Mouse (Mus musculus): ENCODE measurements around the gene Slc25a47. TPM values are rescaled to one million over a fixed set of nuclear protein-coding genes. Genes with fewer than 3 reads are reported as not detected.

The Slc25a47 gene
- 25.4 and 32.5 TPM in 2 replicates for polyA plus RNA-seq (2015; fragmentation: Nextera tagmentation; extraction: Ambion mirVana)

GRCm38 (mm10) chr12:108835840-108836409 lies at the start of gene Slc25a47, which contains the start of gene Slc25a29:
Gene Slc25a47 (plus strand): TSS chr12:108836046.
Gene Slc25a29 (minus strand): TSS chr12:108835883.
- H3K9ac ChIP-seq (ENCODE audit: low read depth, low read length) = peak within 1 kb of the TSS; percentile 72
- H3K4me2 ChIP-seq (ENCODE audit: low read depth, low read length) = peak within 1 kb of the TSS; percentile 99
- H3K9me3 ChIP-seq (replicated peaks; ENCODE audit: control insufficient read depth, low read length) = no peaks in the 10 kb centered on the region
- H3K4me3 ChIP-seq (ENCODE audit: low read depth, low read length) = peak within 1 kb of the TSS; percentile 69
- under 1% methylated on average over 53 of the region's 53 CpGs for WGBS (ENCODE audit: insufficient replicate concordance)
- peaks cover 3% of the 10 kb centered on the region; the same call in 1 of the 2 replicates for H3K27me3 ChIP-seq (ENCODE audit: control insufficient read depth, insufficient read depth, low read depth, low read length)
- H3K27ac ChIP-seq (ENCODE audit: low read length) = peak within 1 kb of the TSS; percentile 37
- ATAC-seq (ENCODE audit: low read depth) = peak; percentile 99
- H3K4me1 ChIP-seq (ENCODE audit: control insufficient read depth, low read depth, low read length) = peaks cover 21% of the 10 kb centered on the region
- no peaks in the 10 kb centered on the region for H3K36me3 ChIP-seq (ENCODE audit: control insufficient read depth, insufficient read depth)

- ATAC-seq (ENCODE audit: low read depth) = no peak
- H3K36me3 ChIP-seq (ENCODE audit: control insufficient read depth, insufficient read depth) = no peaks in the 10 kb centered on the region
- no peak overlapping the region for H3K27ac ChIP-seq (ENCODE audit: low read length)
- no peaks in the 10 kb centered on the region for H3K27me3 ChIP-seq (ENCODE audit: control insufficient read depth, insufficient read depth, low read depth, low read length)
- no peak overlapping the region for H3K4me3 ChIP-seq (ENCODE audit: low read depth, low read length)
- H3K4me2 ChIP-seq (ENCODE audit: low read depth, low read length) = no peak overlapping the region
- H3K9me3 ChIP-seq (replicated peaks; ENCODE audit: control insufficient read depth, low read length) = no peaks in the 10 kb centered on the region
- H3K4me1 ChIP-seq (ENCODE audit: control insufficient read depth, low read depth, low read length) = peaks cover 33% of the 10 kb centered on the region
- 80% methylated on average over 2 of the region's 2 CpGs for WGBS (ENCODE audit: insufficient replicate concordance)
- no peak overlapping the region for H3K9ac ChIP-seq (ENCODE audit: low read depth, low read length)
These were observed 48.5 kb upstream of the Slc25a47 start for GRCm38 (mm10) chr12:108787329-108787728.

DNA sequence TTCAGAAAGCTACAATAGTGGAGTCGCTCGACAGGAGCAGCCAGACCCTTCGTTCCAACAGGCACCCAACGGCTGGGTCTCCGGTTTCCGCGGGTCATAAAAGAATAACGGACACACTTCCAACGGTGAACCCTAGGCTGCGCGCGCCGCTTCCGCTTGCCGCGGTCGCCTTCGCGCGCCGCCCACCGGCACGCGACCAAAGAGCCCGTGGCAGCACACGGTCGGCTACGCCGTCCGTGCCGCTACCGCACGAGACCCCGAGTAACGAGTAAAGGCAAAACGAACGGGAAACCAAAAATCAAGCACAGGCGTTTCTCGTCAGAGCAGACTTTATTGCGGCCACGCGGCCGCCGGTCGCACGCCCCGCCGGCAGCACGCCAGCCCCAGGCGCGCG lies 43.7 kb upstream of the Slc25a47 start:
- H3K27me3 ChIP-seq (ENCODE audit: control insufficient read depth, insufficient read depth, low read depth, low read length) = no peaks in the 10 kb centered on the region
- peak overlapping the region; percentile 57 for H3K4me2 ChIP-seq (ENCODE audit: low read depth, low read length)
- no peaks in the 10 kb centered on the region for H3K36me3 ChIP-seq (ENCODE audit: control insufficient read depth, insufficient read depth)
- WGBS (ENCODE audit: insufficient replicate concordance) = under 1% methylated on average over 52 of the region's 52 CpGs
- peaks cover 43% of the 10 kb centered on the region for H3K4me1 ChIP-seq (ENCODE audit: control insufficient read depth, low read depth, low read length)
- no peaks in the 10 kb centered on the region for H3K9me3 ChIP-seq (replicated peaks; ENCODE audit: control insufficient read depth, low read length)
- H3K4me3 ChIP-seq (ENCODE audit: low read depth, low read length) = peak overlapping the region; percentile 100
- peak overlapping the region; percentile 91 for H3K9ac ChIP-seq (ENCODE audit: low read depth, low read length)
- ATAC-seq (ENCODE audit: low read depth) = peak; percentile 35
- H3K27ac ChIP-seq (ENCODE audit: low read length) = peak overlapping the region; percentile 98

DNA sequence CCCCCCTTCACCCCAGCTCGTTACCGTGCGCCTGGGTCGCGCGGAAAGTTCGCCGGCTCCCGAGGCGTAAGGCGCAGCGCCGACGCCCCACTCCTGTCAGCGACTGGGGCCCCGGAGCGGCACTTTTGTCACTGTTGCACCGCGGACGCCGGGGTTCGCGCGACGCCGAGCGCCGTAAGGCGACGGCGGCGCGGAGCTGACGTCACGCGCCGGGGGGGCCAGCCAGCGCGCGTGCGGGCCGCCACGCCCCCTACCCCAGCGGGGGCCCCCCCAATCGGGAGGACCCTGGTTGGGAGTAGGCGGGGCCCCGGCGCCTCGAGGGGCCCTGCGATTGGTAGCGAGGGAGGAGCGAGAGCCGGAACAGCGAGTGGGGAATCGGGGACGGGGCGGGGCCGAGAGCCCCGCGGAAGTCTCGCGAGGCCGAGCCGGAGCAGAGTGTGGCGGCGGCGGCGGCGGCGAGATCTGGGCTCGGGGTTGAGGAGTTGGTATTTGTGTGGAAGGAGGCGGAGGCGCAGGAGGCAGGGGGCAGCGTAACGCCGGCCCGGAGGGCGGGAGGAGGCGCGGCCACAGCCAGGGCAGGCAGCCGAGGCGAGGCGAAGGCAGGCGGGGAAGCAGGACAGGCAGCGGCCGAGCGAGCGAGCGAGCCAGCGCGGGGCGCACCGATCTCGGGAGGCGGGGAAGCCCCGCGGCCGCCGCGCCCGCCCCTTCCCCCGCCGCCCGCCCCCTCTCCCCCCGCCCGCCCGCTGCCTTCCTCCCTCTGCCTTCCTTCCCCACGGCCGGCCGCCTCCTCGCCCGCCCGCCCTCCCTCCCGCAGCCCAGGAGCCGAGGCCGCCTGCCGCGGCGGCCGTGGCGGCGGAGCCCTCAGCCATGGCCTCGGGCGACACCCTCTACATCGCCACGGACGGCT lies 43.0 kb upstream of the Slc25a47 start, which contains the start of gene Yy1:
Yy1 (plus strand) TSS at position 428 of the 907 bp plus-strand sequence.
- Histone ChIP-seq H3K27me3 (ENCODE audit: control insufficient read depth, insufficient read depth, low read depth, low read length) (no peaks in the 10 kb centered on the region), H3K9ac (ENCODE audit: low read depth, low read length) (peak within 1 kb of the TSS; percentile 97), H3K27ac (ENCODE audit: low read length) (peak within 1 kb of the TSS; percentile 100), H3K4me1 (ENCODE audit: control insufficient read depth, low read depth, low read length) (peaks cover 42% of the 10 kb centered on the region), H3K9me3 (replicated peaks; ENCODE audit: control insufficient read depth, low read length) (no peaks in the 10 kb centered on the region), H3K4me3 (ENCODE audit: low read depth, low read length) (peak within 1 kb of the TSS; percentile 100), H3K36me3 (ENCODE audit: control insufficient read depth, insufficient read depth) (no peaks in the 10 kb centered on the region), H3K4me2 (ENCODE audit: low read depth, low read length) (peak within 1 kb of the TSS; percentile 60)
- WGBS (ENCODE audit: insufficient replicate concordance) = under 1% methylated on average over 83 of the region's 127 CpGs
- ATAC-seq (ENCODE audit: low read depth) = peak; percentile 82

DNA sequence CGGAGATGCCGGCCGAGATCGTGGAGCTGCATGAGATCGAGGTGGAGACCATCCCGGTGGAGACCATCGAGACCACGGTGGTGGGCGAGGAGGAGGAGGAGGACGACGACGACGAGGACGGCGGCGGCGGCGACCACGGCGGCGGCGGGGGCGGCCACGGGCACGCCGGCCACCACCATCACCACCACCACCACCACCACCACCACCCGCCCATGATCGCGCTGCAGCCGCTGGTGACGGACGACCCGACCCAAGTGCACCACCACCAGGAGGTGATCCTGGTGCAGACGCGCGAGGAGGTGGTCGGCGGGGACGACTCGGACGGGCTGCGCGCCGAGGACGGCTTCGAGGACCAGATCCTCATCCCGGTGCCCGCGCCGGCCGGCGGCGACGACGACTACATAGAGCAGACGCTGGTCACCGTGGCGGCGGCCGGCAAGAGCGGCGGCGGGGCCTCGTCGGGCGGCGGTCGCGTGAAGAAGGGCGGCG lies 42.3 kb upstream of the Slc25a47 start:
- H3K27ac ChIP-seq (ENCODE audit: low read length) = peak overlapping the region; percentile 100
- peak overlapping the region; percentile 60 for H3K4me2 ChIP-seq (ENCODE audit: low read depth, low read length)
- H3K4me3 ChIP-seq (ENCODE audit: low read depth, low read length) = peak overlapping the region; percentile 100
- H3K9ac ChIP-seq (ENCODE audit: low read depth, low read length) = peak overlapping the region; percentile 97
- H3K4me1 ChIP-seq (ENCODE audit: control insufficient read depth, low read depth, low read length) = peaks cover 43% of the 10 kb centered on the region
- no peaks in the 10 kb centered on the region for H3K27me3 ChIP-seq (ENCODE audit: control insufficient read depth, insufficient read depth, low read depth, low read length)
- no peak for ATAC-seq (ENCODE audit: low read depth)
- no peaks in the 10 kb centered on the region for H3K9me3 ChIP-seq (replicated peaks; ENCODE audit: control insufficient read depth, low read length)
- under 1% methylated on average over 50 of the region's 71 CpGs for WGBS (ENCODE audit: insufficient replicate concordance)
- H3K36me3 ChIP-seq (ENCODE audit: control insufficient read depth, insufficient read depth) = no peaks in the 10 kb centered on the region

- Histone ChIP-seq H3K4me2 (ENCODE audit: low read depth, low read length) (peak overlapping the region; percentile 60), H3K27ac (ENCODE audit: low read length) (peak overlapping the region; percentile 100), H3K4me3 (ENCODE audit: low read depth, low read length) (peak overlapping the region; percentile 100), H3K36me3 (ENCODE audit: control insufficient read depth, insufficient read depth) (no peaks in the 10 kb centered on the region), H3K4me1 (ENCODE audit: control insufficient read depth, low read depth, low read length) (peaks cover 40% of the 10 kb centered on the region), H3K9ac (ENCODE audit: low read depth, low read length) (peak overlapping the region; percentile 97), H3K9me3 (replicated peaks; ENCODE audit: control insufficient read depth, low read length) (no peaks in the 10 kb centered on the region), H3K27me3 (ENCODE audit: control insufficient read depth, insufficient read depth, low read depth, low read length) (no peaks in the 10 kb centered on the region)
- under 1% methylated on average over 84 of the region's 94 CpGs for WGBS (ENCODE audit: insufficient replicate concordance)
- peak; percentile 70 for ATAC-seq (ENCODE audit: low read depth)
These were observed 41.7 kb upstream of the Slc25a47 start for GRCm38 (mm10) chr12:108794078-108794711.

GRCm38 (mm10) chr12:108794979-108795537 lies 40.8 kb upstream of the Slc25a47 start:
- H3K27me3 ChIP-seq (ENCODE audit: control insufficient read depth, insufficient read depth, low read depth, low read length) = no peaks in the 10 kb centered on the region
- 2% methylated on average over 9 of the region's 9 CpGs for WGBS (ENCODE audit: insufficient replicate concordance)
- H3K9me3 ChIP-seq (replicated peaks; ENCODE audit: control insufficient read depth, low read length) = no peaks in the 10 kb centered on the region
- H3K36me3 ChIP-seq (ENCODE audit: control insufficient read depth, insufficient read depth) = no peaks in the 10 kb centered on the region
- H3K4me2 ChIP-seq (ENCODE audit: low read depth, low read length) = peak overlapping the region; percentile 60
- peaks cover 34% of the 10 kb centered on the region for H3K4me1 ChIP-seq (ENCODE audit: control insufficient read depth, low read depth, low read length)
- H3K9ac ChIP-seq (ENCODE audit: low read depth, low read length) = peak overlapping the region; percentile 97
- no peak for ATAC-seq (ENCODE audit: low read depth)
- H3K4me3 ChIP-seq (ENCODE audit: low read depth, low read length) = peak overlapping the region; percentile 100
- H3K27ac ChIP-seq (ENCODE audit: low read length) = peak overlapping the region; percentile 100

GRCm38 (mm10) chr12:108801613-108802012 lies 34.2 kb upstream of the Slc25a47 start:
- Histone ChIP-seq H3K4me1 (ENCODE audit: control insufficient read depth, low read depth, low read length) (peaks cover 24% of the 10 kb centered on the region), H3K36me3 (ENCODE audit: control insufficient read depth, insufficient read depth) (no peaks in the 10 kb centered on the region; the same call in 1 of the 2 replicates), H3K27ac (ENCODE audit: low read length) (no peak overlapping the region), H3K4me3 (ENCODE audit: low read depth, low read length) (no peak overlapping the region), H3K9ac (ENCODE audit: low read depth, low read length) (no peak overlapping the region), H3K4me2 (ENCODE audit: low read depth, low read length) (no peak overlapping the region), H3K27me3 (ENCODE audit: control insufficient read depth, insufficient read depth, low read depth, low read length) (no peaks in the 10 kb centered on the region), H3K9me3 (replicated peaks; ENCODE audit: control insufficient read depth, low read length) (no peaks in the 10 kb centered on the region)
- no peak for ATAC-seq (ENCODE audit: low read depth)
- 87% methylated on average over 2 of the region's 2 CpGs for WGBS (ENCODE audit: insufficient replicate concordance)

Measured in liver, embryonic 16.5 days (tissue).